Mouse (Mus musculus) lung, postnatal 0 days (tissue): ENCODE measurements at regions not wholly inside any gene's neighbourhood (a gene's known extent, or its start where the extent isn't known, plus 50 kb on each side); places are given as distances from the start of the nearest gene placed in this dataset.

Experiments
- ATAC-seq: fragments of 200-750 bp; cut with Nextera tagmentation; 2 replicates; pipeline ENCODE4 v1.8.0; 2017; ENCODE audit warnings: moderate library complexity
- DNase-seq: peaks from one replicate; pipeline ENCODE4 v3.0.0-alpha.2; 2016; ENCODE audit warnings: low spot score
- H3K27ac ChIP-seq: fragments of 300-500 bp; sonication (generic); 2 replicates; pipeline ENCODE4 v1.5.1; 2014; ENCODE audit warnings: antibody characterized with exemption, mild to moderate bottlenecking, low read length, mixed read lengths
- H3K27me3 ChIP-seq: fragments of 300-500 bp; sonication (generic); replicated peaks from 2 replicates; pipeline ENCODE4 v1.6.1; 2014; ENCODE audit warnings: low read length, mixed read lengths; ENCODE audit not compliant: insufficient read depth
- H3K36me3 ChIP-seq: fragments of 300-500 bp; sonication (generic); 2 replicates; pipeline ENCODE4 v1.6.1; 2014; ENCODE audit warnings: low read length, mixed read lengths; ENCODE audit not compliant: insufficient read depth
- H3K4me1 ChIP-seq: fragments of 300-500 bp; sonication (generic); 2 replicates; pipeline ENCODE4 v1.6.1; 2014; ENCODE audit warnings: antibody characterized with exemption, low read depth, low read length, mixed read lengths; ENCODE audit not compliant: insufficient read depth
- H3K4me2 ChIP-seq: fragments of 300-500 bp; sonication (generic); replicated peaks from 2 replicates; pipeline ENCODE4 v1.6.1; 2014; ENCODE audit warnings: low read depth, mild to moderate bottlenecking, low read length, moderate library complexity, mixed read lengths
- H3K4me3 ChIP-seq: fragments of 300-500 bp; sonication (generic); 2 replicates; pipeline ENCODE4 v1.5.1; 2014; ENCODE audit warnings: low read depth, low read length
- H3K9ac ChIP-seq: fragments of 300-500 bp; sonication (generic); replicated peaks from 2 replicates; pipeline ENCODE4 v1.6.1; 2014; ENCODE audit warnings: low read depth, mild to moderate bottlenecking
- H3K9me3 ChIP-seq: fragments of 300-500 bp; sonication (generic); 2 replicates; pipeline ENCODE4 v1.6.1; 2016; ENCODE audit warnings: low read length, mixed read lengths
- CTCF ChIP-seq: IDR thresholded peaks from 2 replicates; pipeline ENCODE4 v1.5.1; 2016; ENCODE audit warnings: antibody characterized with exemption, mild to moderate bottlenecking
- EP300 ChIP-seq: IDR thresholded peaks from 2 replicates; pipeline ENCODE4 v1.6.1; 2016; ENCODE audit warnings: antibody characterized with exemption, mild to moderate bottlenecking, control low read depth
- WGBS: fragments of 180-500 bp; shearing (Covaris S2); extraction: QIAGEN DNeasy Blood & Tissue Kit; methylation state at CpG from one replicate; pipeline ENCODE4 v1.1.7; 2014; 5-methylcytosine and 5-hydroxymethylcytosine counted together

DNA sequence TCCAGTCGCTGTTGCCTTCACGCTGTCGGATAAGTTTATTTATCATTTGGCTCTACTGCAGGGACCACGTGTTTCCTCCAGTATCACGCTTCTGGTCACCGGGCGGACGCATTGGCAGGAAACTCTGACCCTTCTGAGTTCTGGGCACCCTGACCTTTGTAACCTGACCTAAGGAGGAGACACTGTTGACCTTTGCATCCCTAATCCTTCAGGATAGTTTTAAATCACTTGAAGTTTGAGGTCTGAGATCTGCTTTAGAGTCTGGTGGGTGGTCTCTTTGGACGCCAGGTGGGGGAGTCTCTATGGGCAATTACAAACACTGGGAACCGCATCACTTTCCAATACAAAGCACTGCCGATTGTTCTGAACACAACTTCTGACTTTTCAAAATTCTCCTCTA, 192.6 kb upstream of the Nrip1 start:
- DNase-seq (no peak), ATAC-seq (no peak)
- no peak overlapping the region for H3K27ac ChIP-seq
- no peaks in the 10 kb centered on the region; the same call in 1 of the 2 replicates for H3K4me1 ChIP-seq
- H3K36me3 ChIP-seq: no peaks in the 10 kb centered on the region
- H3K9me3 ChIP-seq: no peaks in the 10 kb centered on the region
- H3K4me3 ChIP-seq: no peak overlapping the region
- TF ChIP-seq EP300: no peak
- no peak for TF ChIP-seq CTCF
- H3K9ac ChIP-seq: no peak overlapping the region
- 31% methylated on average over 11 of the region's 11 CpGs for WGBS
- H3K4me2 ChIP-seq: no peak overlapping the region
- H3K27me3 ChIP-seq: no peaks in the 10 kb centered on the region

DNA sequence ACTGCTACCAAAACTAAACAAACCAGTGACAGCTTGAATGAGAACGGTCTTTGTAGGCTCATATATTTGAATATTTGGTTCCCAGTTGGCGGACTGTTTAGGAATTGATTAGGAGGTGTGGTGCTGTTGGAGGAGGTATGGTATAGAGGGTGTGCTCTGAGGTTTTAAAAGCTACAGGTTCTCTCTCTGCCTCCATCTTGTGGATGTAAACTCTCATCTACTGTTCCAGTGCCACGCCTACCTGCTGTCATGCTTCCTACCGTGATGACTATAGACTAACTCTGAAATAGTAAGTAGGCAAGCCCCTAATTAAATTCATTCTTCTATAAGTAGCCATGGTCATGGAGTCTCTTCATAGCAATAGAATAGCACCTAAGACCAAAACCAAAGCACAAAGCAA, 181.2 kb upstream of the Nrip1 start:
- no peak for TF ChIP-seq EP300
- no peak for TF ChIP-seq CTCF
- no peaks in the 10 kb centered on the region for H3K27me3 ChIP-seq
- H3K4me2 ChIP-seq: no peak overlapping the region
- H3K27ac ChIP-seq: no peak overlapping the region
- 84% methylated on average over 4 of the region's 4 CpGs for WGBS
- no peak for DNase-seq
- no peak overlapping the region for H3K9ac ChIP-seq
- H3K4me3 ChIP-seq: no peak overlapping the region
- H3K9me3 ChIP-seq: no peaks in the 10 kb centered on the region
- ATAC-seq: no peak
- H3K4me1 ChIP-seq: no peaks in the 10 kb centered on the region
- H3K36me3 ChIP-seq: no peaks in the 10 kb centered on the region

DNA sequence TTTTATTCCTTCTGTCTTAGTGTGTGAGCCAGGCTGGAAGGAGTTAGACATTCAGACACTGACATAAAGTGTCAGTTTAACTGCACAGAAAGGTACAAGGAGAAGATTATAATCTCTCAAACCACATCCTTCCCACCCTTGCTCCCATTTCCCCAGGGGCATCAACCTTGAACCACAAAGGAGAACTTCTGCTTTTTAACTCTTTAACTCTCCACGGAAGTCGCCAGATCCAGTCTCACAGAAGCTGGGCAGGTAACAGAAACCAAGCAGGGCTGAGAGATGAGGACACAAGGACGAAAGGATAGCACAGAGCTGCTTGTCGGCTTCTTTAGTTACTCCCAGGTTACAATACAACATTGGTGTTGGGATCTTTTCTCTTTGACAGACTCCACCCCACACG, 176.0 kb upstream of the Nrip1 start:
- no peak for DNase-seq
- Histone ChIP-seq H3K4me1 (no peaks in the 10 kb centered on the region), H3K27ac (no peak overlapping the region), H3K27me3 (no peaks in the 10 kb centered on the region), H3K4me2 (no peak overlapping the region), H3K36me3 (no peaks in the 10 kb centered on the region), H3K9me3 (no peaks in the 10 kb centered on the region), H3K4me3 (no peak overlapping the region), H3K9ac (no peak overlapping the region)
- TF ChIP-seq CTCF (no peak), EP300 (no peak)
- WGBS: 78% methylated on average over 5 of the region's 5 CpGs
- ATAC-seq: no peak

DNA sequence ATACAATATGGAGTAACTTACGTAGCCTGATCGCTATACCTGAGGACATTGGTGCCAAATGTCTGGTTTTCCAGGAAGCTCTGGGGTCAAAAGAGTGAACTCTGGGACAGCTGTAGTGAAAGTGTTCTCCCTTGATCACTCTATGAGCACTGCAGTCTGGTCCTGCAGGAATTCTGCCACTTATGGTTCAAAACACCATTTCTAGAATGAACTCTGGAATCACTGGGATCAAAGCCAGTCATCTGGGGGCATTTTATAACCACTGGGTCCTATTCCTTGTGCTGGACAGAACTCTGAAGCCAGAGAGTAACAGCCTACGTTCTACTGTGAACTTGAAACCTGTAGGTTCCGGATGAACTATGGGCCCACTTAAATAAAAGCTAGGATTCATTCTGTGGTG, 173.5 kb upstream of the Nrip1 start:
- no peak for TF ChIP-seq EP300
- no peak for TF ChIP-seq CTCF
- DNase-seq (no peak), ATAC-seq (no peak)
- Histone ChIP-seq H3K4me3 (no peak overlapping the region), H3K27me3 (no peaks in the 10 kb centered on the region), H3K36me3 (no peaks in the 10 kb centered on the region), H3K27ac (no peak overlapping the region), H3K9me3 (no peaks in the 10 kb centered on the region), H3K4me1 (no peaks in the 10 kb centered on the region), H3K4me2 (no peak overlapping the region), H3K9ac (no peak overlapping the region)
- 95% methylated on average over 4 of the region's 4 CpGs for WGBS

DNA sequence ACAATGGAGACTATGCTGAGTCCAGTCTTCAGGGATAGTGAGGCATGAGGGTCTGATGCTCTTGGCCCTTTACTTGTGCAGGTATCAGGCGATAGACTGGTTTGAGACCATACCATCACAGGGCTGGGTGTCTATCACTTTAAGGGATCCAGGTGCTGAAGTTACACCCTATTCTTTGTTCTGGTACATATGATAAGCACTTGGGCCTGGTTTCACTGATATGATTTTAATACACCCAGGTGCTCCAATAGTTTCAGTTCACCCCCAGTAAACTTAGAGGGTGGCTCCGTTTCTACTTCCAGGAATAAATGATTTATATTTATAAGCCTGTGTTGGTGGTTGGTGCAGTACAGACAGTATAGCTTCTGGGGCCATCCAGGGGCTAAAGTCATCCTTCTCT, 173.0 kb upstream of the Nrip1 start:
- Histone ChIP-seq H3K9me3 (no peaks in the 10 kb centered on the region), H3K4me2 (no peak overlapping the region), H3K9ac (no peak overlapping the region), H3K27me3 (no peaks in the 10 kb centered on the region), H3K4me1 (no peaks in the 10 kb centered on the region), H3K4me3 (no peak overlapping the region), H3K27ac (no peak overlapping the region), H3K36me3 (no peaks in the 10 kb centered on the region)
- ATAC-seq: no peak
- no peak for DNase-seq
- WGBS: 85% methylated on average over 2 of the region's 2 CpGs
- TF ChIP-seq EP300 (no peak), CTCF (no peak)

DNA sequence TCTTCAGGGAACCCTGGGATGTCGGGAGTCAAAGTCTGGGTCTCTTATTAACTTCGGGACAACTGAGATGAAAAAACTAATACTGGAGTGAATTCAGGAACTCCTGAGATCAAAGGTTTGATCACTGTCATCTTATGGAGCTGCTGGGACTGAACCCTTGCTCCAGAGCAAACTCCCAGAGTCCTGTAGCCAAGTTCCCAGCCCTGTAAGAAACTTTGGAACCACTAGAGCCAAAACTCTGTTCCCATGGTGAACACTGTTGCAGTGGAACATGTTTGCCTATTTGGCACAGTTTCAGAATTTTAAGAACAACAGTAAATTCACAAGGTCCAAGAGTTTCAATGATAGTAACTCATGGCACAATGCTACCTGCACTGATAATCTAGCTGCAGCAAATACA, 172.3 kb upstream of the Nrip1 start:
- no peaks in the 10 kb centered on the region for H3K9me3 ChIP-seq
- TF ChIP-seq CTCF: no peak
- no peak for TF ChIP-seq EP300
- H3K36me3 ChIP-seq: no peaks in the 10 kb centered on the region
- H3K4me3 ChIP-seq: no peak overlapping the region
- 77% methylated on average over 2 of the region's 2 CpGs for WGBS
- H3K27me3 ChIP-seq: no peaks in the 10 kb centered on the region
- no peak overlapping the region for H3K27ac ChIP-seq
- H3K9ac ChIP-seq: no peak overlapping the region
- no peak for ATAC-seq
- H3K4me2 ChIP-seq: no peak overlapping the region
- no peak for DNase-seq
- no peaks in the 10 kb centered on the region for H3K4me1 ChIP-seq

DNA sequence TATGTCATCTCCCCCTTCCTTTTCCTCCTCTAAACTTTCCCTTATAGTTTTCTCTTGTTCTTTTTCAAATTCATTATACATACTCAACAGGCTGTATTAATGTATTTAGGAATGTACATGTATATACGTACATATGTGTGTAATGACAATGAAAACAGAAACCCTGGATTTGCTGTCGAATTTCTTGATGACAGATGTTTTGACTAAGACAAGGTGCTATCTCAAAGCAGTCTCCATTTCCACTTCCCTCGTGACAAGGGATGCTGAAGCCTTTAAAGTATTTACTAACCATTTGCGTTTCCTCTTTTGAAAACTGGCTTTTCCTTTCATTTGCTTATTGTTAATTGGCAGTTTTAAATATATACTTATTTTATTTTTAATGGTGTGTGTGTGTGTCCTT, 171.3 kb upstream of the Nrip1 start:
- Histone ChIP-seq H3K4me2 (no peak overlapping the region), H3K9me3 (no peaks in the 10 kb centered on the region), H3K27ac (no peak overlapping the region), H3K4me3 (no peak overlapping the region), H3K36me3 (no peaks in the 10 kb centered on the region), H3K27me3 (no peaks in the 10 kb centered on the region), H3K9ac (no peak overlapping the region), H3K4me1 (no peaks in the 10 kb centered on the region; the same call in 1 of the 2 replicates)
- WGBS: 75% methylated on average over 4 of the region's 4 CpGs
- no peak for ATAC-seq
- no peak for DNase-seq
- TF ChIP-seq CTCF (no peak), EP300 (no peak)
